Mouse (Mus musculus): Measurements from ENCODE around the gene Adam15.

Adam15 gene

DNA sequence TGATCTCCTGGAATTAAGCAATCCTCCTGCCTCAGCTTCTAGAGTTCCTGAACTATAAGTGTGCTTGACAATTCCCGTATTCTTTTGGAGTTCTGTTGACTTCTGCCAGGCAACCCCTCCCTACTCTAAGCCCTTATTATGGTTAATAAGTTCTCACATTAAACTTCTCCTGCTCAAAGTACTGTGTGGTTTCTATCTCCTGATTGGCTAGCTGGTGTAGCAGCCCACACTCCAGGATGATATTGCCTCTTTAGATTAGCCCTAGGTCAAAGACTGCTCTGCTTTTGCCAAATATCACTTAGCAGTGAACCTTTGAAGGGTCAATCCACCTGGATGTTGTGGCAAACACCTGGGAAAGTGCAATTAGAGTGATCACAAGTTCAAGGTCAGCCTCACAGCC, 49.7 kb downstream of the Adam15 start:
- no peak for DNase-seq (ENCODE audit: low read depth, low spot score)

DNA sequence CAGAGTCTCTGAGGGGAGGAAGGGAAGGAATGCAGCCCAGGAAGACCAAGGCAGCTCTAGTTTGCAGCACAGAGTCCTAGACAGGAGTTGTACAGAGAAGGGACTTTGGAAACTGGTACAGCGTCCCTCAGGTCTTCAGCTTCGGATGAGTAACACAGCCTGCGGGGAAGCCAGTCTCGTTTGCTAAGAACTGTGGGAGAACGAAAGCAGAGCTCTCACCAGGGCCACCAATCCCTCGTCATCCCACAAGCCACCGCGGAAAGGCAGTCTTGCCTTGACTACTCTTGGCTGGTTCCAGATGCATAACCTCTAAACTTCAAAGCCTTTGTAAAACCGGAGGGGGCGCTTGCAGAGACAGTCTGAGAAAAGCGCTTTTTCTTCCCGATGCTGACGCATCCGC, 50.3 kb downstream of the Adam15 start:
- no peak for DNase-seq (ENCODE audit: low read depth, low spot score)

DNA sequence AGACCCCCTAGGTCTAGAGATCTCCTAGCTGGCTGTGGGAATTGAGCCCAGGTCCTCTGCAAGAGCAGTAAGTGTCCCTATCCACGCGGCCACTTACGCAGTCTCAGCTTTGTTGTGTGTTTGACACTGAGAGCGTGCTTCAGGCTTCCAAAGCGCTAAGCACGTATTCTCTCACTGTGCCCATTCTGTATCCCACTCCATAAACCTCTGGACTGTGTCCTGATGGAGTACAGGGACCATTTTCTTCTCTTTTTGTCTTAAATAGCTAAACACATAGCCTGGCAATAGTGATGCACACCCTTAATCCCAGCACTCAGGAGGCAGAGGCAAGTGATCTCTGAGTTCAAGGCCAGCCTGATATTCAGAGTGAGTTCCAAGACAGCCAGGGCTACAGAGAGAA, 50.9 kb downstream of the Adam15 start:
- no peak for DNase-seq (ENCODE audit: low read depth, low spot score)

DNA sequence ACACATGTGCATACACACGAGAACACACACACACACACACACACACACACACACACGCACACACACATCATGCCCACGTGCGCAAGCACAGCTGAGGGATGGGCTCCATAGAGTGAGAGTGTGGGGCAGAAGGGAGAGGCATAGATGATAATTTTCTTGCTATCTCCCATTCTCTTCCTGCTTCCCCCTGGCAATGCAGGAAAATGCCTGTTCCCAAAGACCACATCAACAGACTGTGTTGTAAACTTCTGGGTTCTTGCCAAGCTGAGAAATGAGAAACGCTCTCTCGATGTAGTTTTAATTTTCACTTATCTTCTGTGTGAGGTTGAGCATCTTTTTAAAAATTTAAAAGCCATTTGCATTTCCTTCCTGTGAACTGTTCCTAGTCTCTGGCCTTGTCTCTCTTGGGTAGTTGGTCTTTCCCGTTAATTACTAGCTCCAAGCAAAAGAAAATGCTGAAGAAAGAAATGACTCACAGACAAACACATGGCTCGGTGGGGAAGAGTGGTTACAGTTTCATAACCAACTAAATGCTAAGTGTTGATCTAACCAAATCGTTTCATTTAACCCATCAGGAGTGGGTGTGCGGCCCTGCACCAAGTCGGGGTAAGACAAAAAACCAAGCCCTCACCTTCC, 52.9 kb downstream of the Adam15 start:
- DNase-seq (ENCODE audit: low read depth, low spot score): no peak

DNA sequence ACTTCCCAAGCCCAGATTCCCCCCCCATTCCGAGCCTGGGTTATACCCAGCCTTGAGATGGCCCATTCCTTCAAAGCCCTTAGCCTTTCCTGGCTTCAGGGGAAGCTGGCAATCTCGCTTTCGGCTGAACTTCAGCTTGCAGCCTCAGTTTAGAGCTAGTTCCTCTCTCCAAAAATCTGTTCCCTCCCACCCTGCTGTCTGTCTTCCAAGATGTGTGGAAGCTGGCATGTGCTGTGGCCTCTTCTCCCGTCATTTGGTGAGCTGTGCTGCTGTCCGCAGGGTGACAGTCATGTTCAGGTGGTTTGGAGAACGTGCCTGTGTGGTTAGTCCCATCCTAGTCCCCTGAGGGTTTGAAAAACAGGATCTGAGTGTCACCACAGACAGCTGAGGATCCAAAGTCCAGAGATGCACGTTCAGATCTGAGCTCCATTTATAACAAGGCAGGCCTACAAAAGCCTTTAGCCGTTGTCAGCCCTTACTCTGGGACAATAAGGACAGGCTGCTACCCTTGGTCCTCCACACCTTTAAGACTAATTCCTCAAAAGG, 54.0 kb downstream of the Adam15 start:
- DNase-seq (ENCODE audit: low read depth, low spot score): no peak

DNA sequence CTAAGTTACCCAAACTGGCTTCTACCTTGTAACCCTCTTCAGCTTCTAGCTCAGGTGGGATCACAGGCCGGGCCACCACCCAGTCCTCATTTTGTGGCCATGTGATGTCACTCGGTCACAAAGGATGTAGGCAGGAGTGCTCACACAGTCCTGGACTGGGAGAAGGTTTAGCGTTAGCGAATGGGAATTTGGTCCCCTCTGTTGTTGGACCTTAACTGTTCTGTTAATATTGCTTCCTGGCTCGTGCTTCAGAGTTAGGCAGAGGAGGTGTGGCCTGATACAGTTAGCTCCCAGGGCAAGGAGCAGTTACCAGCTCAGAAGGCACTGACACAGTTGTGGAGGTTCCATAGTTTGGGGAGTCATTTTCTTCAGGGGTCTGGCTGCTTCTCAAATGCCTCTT, 55.6 kb downstream of the Adam15 start:
- DNase-seq (ENCODE audit: low read depth, low spot score): no peak

DNA sequence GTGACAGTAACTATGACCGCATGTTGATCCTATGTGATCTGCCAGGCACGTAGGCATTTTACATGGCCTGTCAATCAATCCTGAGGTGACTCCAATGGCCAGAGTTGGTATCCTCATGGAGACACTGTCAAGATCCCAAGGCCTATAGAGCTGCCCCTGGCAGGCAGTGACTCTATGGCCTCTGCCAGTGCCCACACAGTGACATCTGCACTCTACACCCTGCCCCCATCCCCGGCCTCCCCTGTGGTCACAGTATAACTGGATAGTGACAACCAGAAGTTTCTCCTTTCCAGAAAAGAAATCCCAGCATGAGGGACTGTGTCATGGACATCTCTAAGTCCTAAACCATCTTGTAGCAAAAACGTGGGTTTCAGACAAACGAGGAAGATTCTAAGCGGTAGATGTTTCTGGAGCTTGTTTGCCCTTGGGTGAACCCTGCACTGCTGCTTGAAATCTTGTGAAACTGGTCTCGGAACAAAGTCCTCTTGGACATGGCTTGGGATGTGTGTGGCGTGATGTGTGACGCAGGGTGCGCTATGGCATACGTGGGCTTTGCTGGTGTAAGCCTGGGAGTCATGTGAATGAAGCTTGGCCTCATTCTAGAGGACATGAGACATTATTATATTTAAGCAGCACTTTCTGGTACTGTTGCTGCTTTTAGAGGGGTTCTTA, 56.4 kb downstream of the Adam15 start:
- DNase-seq (ENCODE audit: low read depth, low spot score): no peak

DNA sequence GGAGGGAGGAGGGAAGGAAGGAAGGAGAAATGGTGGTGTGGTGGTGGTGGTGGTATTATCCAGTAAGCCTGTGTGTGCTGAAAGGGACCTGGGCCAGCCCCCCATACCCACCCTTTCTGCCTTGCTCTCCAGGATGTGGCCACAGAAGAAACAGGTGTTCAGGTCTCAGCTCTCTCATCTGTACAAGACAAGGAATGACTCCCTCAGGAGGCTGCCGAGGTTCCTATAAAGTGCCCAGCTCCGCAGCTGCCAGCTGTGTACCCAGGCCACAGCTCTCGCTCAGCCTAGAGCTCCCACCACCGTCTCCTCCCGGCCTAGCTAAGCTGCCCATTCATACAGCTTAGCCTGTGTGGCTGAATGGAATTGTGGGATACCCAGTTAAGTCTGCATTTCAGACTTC, 57.5 kb downstream of the Adam15 start:
- DNase-seq (ENCODE audit: low read depth, low spot score): no peak

DNA sequence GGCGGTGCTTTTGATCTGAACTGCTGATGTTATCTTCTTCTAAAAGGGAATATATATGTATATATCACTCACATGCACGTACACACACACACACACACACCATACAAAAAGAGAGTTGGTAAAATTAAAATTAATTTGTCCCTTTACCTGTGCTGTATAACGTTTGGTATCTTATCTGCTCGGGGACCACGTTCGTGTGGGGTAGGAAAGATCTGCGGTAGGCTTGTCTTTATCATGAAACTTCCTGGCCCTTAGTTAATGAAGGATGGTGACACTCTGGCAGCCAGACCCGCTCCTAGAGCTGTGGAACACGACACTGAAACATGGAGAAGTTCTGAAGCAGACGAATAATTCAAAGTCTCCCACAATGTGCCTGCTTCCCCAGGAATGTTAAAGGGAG, 57.9 kb downstream of the Adam15 start:
- no peak for DNase-seq (ENCODE audit: low read depth, low spot score)

Measured in retina, postnatal 7 days (tissue).